Mouse (Mus musculus) cortical plate, adult 2 months (tissue): Measurements from ENCODE around the gene March8.

Experiments
- CTCF ChIP-seq: fragments of 200-500 bp; IDR thresholded peaks from 2 replicates; pipeline ENCODE4 v1.5.1; 2011; ENCODE audit warnings: mild to moderate bottlenecking, control low read depth, low read length; ENCODE audit not compliant: insufficient read depth; ENCODE audit errors: extremely low read depth
- POLR2A ChIP-seq: fragments of 200-500 bp; IDR thresholded peaks from 2 replicates; pipeline ENCODE4 v1.6.1; 2011; ENCODE audit warnings: mild to moderate bottlenecking, low read length, control low read depth; ENCODE audit not compliant: insufficient read depth; ENCODE audit errors: extremely low read depth

- TF ChIP-seq CTCF (no peak), POLR2A (no peak)
These were observed 60.3 kb downstream of the March8 start for GRCm38 (mm10) chr6:116398136-116398535.
